Mouse (Mus musculus): Measurements from ENCODE around the gene Adgrf5. TPM values are rescaled to one million over a fixed set of nuclear protein-coding genes. Genes with fewer than 3 reads are reported as not detected.

The Adgrf5 gene
- polyA plus RNA-seq, 2 experiments from 2014 or later = not detected

DNA sequence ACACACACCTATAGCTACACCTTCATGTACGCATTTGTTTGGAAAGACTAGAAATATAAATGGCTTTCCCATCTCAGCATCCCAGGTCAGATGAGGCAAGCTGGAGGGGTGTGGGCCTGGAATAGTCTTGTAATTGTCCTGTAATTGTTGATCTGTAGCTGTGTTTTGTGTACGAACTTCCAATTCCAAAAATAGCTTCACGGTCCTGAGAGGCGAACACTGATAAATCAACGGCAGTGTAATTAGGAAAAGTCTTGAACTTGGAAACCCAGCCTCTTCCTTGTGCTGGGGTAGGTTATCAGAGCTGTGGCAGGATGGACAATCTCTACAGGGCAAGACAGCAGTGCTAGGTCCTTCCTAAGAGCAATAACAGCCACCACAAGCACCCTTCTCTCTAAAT, 18.5 kb downstream of the Adgrf5 start:
- ATAC-seq = no peak

DNA sequence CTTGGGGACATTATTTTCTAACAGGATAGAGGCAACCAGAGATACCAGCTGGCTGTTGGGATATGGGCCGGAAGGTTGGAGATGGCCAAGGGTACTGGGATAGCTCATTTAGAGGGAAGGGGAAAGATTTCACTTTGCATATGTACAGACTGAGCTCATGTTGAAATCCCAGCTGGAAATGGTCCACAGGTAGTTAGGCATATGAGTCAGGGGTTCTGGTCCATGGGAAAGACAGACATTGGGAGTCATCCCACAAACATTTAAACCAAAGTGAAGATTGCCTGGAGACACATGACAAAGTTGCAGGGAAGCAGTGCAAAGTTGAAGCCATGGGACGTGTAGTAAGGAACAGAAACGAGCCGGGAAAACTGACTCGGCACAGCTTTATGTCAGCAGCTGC, 26.1 kb downstream of the Adgrf5 start:
- ATAC-seq = no peak

DNA sequence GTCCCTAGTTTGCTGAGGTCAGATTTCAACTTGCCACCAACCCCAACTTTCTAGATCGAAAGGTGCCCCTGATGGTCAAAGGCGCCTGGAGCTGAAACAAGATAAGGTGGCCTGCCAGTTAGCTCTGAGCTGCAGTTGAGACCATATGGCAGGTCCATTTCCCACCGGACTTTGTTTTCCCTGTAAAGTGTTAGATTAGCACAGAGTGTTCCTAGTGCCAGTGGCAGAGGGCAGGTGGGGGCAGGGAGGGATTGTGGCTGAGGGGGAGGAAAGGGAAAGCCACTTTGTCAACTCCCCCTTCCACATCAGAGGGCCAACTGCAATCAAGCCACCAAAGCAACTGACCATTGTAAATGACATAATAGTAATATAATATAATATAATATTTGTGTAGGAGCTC, 26.9 kb downstream of the Adgrf5 start:
- no peak for ATAC-seq

DNA sequence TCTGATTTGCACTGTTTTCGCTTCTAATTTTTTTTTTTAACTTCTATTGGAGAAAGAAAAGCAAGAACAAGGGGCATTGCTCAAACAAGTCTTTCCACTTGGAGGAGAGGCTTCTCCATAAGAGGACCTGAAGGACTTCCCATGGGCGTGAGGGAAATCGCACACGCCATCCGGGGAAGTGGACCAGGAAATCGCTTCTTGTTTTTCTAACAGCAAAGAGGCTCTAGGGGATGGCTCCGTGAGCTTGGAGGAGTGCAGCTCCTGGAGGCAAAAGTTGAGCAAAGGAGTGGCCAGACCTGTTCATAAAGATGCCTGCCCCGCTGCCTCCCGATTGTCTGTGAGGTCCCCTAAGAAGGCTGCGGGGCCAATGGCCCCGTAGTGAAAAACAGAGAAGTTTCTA, 29.0 kb downstream of the Adgrf5 start:
- ATAC-seq = no peak

DNA sequence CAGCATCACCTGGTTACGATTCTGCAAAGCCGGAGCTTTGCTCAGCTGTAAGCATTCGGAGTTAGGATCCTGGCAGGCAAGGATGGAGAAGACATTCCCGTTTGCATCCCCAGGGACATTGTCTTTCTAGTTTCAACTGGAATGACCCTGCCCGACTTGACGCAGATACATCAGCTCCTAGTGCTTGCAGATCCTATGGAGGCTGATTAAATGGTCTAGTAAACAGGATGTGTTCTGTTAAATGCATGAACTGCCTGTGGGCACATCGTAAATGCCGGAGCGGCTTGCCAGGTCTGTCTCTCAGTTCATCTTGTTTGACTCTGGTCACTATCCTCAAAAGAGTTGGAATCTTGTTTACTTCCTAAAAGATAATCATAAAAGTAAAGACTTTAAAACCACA, 31.9 kb downstream of the Adgrf5 start:
- ATAC-seq = no peak

DNA sequence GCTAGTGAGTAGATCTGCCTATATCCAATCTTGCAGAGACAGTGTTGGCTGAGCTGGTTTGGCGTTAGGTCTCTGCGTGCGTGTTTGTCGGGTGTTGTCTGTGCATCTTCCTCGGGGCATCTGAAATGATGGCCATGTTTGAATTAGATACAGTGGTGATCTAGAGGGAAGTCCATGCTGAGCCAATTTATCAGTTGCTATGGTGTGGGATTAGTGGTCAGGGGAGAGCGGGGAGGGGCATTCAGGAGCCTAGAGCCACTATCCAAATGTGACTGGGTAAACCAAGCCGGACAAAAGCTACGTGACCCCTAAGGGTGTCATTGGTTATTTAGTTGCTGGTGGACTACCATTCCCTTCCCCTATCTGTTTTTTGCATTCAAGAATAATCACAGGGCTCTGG, 33.4 kb downstream of the Adgrf5 start:
- no peak for ATAC-seq

DNA sequence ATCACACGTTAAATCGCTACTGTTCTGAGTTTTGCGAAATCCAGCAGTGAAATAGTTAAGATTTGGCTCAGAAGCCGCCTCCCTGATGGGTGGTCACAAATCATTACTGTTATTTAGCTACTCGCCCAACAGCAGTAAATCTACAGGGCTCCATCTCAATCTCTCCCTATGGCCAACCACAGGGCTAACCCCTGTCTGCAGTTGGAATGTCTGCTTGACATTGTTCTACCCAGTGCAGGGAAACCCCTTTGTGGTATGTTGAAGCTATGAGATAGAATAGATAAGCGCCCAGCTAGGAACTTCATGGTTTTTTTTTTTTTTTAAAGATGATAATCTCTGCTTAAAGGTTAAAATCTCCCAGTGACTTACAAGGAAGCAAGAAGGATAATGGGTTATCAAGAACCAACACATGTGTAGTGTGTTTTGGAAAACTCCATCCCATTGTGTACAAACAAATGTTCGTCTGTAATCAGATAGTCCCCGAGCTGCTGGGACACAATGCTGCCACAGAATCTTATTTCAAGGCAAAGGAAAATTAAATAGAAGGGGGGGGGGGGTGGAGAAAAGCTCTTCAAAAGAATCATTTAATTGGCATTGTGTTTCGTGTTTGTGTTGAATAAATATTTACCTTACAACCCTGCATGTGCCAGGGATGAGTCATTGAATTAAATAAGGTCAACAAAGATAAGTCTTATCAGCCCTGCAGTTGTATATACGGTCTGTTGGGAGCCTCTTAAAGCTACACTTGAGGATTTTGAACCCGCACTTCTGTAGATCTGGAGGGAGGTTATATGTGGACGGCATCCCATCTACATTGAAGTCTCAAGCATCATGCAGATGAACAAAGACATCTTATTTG, 35.4 kb downstream of the Adgrf5 start:
- ATAC-seq = no peak

DNA sequence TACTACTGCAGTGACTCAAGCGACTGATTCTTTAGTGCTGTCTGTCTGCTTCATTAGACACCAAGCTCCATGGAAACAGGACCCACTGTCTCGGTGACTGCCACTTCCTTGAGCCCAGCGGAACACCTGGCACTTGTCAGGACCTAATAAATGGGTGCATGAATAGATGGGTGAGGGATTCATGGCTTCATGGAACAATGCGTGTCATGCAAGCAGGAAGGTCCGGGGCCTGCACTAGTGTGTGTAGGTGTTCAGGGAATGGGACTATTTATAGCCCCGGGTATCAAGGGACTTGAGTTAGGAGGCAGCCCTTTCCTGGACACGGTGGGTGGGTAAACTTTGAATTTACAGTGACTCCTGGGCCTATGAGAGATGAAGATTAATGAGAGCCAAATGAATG, 38.4 kb downstream of the Adgrf5 start:
- no peak for ATAC-seq

DNA sequence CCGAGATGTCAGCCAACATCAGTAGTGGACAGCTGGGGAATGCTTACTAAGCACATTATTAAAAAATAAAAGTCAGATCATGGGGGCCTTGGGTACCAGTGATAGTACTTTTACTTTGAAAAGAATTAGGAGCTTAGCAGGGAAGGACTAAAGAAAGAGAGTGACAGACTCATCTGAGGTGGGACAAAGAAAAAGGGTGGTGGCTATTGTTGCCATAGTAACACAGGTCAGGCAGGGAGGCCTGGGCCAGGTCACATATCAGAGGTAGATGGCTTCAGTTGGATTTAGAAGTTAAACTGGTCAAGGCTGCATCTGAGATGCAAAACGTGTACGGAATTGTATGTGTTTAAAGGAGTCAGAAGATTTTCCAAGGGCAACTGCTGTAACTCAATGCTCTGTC, 38.9 kb downstream of the Adgrf5 start:
- ATAC-seq = no peak

DNA sequence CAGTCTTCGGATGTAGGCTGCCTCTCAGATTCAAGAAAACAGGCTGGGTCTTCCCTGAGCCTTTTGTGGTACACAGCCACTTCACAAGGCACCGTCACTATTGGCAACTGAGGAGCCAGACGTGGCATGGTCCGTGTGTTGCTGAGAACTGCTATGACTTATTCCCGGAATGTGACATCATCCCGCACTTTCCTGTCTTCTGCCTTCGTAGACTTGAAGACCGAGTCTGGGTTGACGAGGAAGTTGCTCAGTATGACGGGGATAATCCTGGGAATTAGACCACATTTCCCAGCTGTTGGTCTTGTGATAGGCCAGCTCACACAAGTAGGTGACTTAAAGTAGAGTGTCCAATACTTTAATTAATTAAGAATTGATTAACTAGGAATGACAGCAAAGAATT, 40.2 kb downstream of the Adgrf5 start:
- no peak for ATAC-seq

DNA sequence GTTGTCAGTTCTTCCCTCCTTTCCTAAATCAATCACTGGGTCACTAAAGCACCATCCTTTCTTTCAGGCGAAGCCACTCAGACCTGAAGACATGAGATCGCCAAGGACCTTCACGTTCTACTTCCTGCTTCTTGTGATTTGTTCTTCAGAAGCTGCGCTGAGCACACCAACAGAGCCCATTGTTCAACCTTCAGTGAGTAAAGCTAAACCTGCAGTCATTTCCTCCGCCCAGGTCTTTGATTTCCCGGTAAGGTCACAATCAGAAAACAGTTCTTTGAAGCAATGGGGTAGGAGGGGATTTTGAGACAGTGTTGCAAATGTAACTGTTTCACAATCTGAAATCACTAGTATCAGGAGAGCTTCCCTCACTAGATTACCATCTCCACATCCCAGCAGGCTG, 43.6 kb downstream of the Adgrf5 start:
- ATAC-seq = no peak

DNA sequence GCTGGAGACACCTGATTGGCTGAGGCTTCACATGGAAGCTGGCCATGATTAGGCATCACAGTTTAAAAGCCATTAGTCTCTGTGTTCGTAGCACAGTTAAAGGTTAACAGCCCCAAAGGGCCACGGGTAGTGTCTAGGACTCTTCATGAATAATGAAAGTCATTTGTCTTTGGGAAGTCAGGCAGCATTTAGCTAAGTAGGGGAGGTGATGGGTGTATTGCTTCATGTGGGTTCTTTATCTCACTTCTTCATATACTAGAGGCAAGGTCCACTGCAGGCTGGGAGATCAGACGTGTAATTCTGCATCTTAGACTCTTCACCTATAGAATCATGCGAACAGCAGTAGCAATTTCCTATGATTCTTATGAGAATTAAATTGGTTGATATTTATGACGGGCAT, 44.2 kb downstream of the Adgrf5 start:
- no peak for ATAC-seq

DNA sequence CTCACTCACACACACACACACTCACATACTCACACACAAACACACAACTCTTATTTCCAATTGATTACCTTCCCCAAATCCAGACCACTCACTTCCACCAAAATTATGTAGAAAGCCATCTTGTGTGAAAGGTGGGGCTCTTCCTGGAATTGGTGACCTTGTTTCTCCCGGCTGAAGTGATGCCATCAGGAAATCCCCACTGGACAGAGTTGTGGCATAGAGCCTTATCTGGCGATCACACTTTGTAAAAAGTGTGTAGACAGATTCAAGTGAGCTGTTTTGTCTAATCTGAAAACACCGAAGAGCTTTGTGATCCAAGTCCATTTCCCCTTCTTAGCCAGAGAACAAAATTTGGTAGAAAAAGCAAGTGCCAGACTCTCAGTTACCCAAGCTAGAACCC, 46.1 kb downstream of the Adgrf5 start:
- ATAC-seq = no peak

DNA sequence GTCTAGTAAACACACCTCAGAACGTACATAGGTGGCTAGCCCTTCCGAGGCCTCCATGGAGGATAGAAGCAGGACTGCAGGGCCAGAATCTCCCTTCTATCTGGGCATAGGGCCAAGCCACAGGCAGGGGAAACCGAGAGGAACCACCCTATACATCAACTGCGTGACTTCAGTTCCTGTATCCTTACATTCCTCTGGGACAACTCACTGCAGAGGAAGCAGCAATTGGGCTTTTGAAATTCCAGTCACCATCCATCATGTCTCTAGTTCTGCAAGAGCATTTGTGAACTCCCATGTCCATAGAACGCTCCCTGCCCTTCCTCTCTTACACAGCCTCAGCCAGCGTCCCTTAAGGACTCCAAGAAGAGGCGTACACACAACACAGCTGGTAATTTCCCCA, 47.3 kb downstream of the Adgrf5 start:
- no peak for ATAC-seq

DNA sequence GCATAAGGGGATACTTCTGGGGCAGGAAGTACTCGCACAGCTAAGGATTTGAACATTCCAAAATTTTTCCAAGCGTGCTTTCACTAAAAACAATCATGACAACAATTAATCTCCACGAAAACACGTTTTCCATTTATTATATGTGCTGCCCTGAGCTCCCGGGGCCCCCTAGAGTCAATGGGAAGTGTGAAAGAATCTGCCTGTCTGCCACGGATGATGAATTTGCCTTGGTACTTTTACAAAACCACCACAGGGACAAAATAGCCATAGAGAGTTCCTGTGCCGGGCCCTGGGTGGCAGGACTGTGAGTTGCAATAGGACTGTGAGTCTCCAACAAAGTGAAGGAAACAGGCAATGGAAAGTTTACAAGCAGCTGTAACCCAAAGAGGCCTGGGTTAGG, 52.9 kb downstream of the Adgrf5 start:
- ATAC-seq = no peak

DNA sequence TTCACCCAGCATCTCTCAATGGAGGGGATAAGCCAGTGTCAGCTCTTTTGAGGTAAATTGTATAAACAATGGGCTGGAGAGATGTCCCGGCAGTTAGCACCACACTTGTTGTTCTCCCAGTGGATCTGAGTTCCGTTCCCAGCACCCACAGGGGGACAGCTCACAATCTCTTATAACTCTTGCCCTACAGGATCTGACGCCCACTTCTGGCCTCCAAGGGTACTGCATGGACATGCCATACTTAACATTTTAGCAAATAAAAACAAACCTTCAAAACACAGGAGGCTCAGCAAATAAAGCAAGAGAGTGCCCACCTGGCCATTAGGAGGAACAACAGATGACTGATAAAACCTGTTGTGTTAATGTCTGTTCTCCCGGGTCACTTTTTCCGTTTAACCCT, 59.0 kb downstream of the Adgrf5 start:
- no peak for ATAC-seq

DNA sequence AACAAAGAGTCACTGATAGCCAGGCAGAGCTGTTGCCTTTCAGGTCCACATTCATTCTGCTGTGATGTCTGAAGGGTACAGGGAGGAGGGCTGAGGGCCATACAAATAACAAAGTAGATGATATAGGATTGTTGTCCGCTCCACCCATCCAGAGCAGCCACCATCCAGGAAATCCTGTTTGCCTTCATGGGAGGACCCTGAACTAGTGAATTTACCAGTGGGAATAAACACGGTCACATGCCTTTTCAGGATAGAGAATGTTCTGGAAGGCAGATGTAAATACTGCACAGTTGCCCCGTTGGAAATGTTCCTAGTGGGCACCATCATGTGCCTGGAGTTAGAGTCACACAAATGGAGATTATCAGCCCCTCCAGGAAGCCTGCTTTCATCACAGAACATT, 60.1 kb downstream of the Adgrf5 start:
- ATAC-seq = no peak

DNA sequence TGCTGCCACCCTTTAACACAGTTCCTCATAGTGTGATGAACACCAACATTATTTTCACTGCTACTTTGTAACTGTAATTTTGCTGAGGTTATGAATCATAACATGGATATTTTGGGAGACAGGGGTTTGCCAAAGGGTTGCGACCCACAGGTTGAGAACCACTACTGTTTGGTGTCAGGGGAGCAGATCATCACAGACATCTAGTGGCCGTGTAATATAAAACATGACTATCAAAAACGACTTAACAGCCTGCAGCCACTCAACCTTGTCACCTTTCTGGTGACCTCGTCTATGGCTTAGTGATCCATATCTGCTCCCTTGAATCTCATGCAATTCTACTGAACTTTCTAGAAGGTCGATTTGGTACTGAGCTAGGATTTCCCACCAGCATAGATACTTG, 63.7 kb downstream of the Adgrf5 start:
- no peak for ATAC-seq

DNA sequence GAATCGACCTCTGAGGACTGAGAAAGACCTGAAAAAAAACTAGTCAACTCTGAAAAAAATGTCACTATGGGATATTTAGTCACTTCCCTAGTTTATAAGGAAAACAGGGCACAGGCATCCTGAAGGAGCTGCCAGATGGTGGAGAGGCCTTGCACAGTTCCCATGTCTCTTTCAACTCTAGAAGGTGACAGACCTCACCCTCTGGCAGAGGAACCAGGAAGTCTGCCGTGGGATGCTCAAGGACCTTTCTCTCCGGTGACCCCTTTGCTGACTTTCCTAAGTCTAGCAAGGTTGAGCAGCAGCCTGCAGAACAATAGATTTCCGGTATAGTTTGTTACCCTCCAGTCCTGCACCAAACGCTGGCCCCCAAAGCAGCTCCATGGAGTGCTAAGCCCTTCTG, 71.4 kb downstream of the Adgrf5 start:
- no peak for ATAC-seq

DNA sequence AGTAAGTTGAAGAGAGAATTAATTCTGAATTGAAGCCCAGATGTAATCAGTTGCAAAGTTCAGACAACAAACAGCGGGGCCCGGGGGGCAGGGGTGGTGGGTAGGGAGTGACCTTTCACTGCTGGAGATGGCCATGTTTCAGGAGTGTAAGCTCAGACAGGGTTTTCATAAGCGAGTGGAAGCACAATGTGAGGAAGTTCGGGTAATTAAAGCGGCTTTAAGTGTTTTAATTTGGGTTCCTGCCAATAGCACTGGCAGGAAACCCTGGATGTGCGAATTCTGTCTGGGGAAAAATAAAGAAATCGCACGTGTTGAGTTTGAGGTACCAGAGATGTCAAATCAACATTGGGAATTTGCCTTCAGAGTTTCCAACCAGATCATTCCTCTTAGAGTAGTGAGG, 74.2 kb downstream of the Adgrf5 start:
- no peak for ATAC-seq

DNA sequence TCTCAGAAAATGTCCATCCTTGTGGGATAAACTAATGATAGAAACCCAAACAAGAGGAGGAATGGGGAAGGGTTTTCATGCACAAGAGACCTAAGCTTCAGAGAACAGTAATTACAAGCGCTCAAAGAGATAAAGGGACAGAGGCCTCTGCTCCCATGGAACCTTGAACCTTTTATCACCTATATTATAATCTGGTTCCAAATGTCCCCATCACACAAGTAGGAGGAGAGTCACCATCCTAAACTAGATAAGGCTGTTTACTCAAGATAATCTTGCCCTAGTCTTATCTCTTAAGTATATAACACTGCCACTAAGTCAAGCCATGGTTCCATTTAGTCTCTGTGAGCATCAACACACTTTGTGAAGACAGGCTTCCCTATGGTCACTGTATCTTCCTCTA, 91.0 kb downstream of the Adgrf5 start:
- no peak for ATAC-seq

DNA sequence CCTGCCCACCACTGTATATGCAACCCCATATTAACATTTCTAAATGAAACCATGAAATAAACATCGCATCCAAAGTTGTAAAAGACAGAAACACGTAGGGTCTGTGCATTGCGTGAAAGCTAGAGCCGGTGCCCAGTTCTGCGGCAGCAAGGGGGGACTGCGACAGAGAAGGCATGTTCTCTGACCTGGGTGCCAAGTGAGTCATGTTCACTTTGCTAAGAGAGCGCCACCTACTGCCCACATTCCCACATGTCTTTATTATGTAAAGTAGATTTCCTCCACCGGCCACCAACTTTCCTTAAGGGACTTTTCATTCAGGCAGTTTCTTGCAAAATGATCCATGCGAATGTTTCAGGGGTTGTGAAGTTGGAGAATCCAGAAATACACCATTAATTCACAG, 98.3 kb downstream of the Adgrf5 start:
- ATAC-seq = no peak

DNA sequence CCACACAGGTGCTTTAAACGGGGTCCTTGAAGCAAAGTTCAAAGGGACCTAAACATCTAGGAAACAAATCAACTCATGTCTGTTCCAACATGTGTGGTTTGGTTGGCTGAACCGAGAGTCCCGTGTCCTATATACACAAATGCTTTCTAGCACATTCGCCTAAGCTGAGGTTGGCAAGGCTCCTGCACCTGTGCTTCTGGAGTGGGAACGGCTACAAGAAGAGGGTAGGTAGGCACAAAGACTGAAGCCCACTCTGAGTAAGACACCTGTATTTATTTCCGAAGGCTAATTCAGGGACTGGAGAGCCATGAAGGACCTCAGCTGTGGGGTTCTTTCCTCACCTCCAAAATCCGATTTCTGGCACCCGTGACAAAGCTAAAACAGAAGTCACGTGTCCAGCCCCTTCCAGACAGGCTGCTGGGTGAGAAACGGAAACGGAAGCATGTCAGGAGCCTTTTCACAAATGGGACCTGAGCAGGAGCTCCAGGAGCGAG, 99.5 kb downstream of the Adgrf5 start:
- no peak for ATAC-seq

DNA sequence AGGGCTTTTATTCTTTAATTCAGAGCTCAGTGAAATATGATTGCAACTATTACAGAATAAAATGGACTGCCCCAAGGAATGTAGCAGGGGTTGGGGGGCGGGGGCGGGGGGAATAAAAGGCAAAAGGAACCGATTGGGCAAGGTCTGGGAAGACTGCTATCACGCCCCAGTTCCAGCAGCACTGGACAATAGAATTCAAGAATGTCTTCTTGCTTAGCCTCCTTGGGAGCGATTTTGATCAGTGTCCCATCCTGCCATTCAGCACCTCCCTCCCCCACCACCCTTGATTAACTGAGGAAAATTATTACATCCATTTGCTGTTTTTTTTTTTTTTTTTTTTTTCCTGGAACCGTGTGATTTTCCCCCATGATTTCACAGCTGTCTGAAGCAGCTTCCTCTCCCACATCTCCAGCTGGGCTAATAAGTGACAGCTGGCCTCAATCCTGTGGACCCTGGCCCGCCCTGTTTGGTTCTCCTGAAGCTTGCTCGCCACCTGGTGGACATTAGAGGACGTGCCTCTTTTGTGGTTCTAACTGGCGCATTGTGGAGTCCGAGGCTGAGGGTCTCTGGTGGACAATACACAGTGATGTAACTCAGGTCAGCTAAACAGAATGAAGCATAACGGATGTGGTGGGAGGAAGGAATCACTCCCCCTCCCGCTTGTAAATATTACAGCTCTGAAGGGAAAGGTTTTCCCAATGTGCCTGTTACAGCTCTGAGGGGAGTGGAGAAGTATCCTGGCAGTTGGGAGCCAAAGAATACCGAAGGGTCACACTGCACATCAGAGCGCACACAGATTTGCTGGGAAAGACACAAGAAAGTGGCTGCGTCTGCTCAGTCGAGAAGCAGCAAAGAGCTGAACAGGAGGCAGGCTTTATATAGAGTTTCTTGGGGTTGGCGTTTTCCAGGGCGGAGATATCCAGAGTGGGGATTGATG, 100.3 kb downstream of the Adgrf5 start:
- ATAC-seq = no peak
